Mouse (Mus musculus): ENCODE measurements around the gene Rbm10. TPM values are rescaled to one million over a fixed set of nuclear protein-coding genes. Genes with fewer than 3 reads are reported as not detected.

Rbm10 gene
- polyA plus RNA-seq, 1 experiment from 2014 or later, result 55.6 TPM

DNA sequence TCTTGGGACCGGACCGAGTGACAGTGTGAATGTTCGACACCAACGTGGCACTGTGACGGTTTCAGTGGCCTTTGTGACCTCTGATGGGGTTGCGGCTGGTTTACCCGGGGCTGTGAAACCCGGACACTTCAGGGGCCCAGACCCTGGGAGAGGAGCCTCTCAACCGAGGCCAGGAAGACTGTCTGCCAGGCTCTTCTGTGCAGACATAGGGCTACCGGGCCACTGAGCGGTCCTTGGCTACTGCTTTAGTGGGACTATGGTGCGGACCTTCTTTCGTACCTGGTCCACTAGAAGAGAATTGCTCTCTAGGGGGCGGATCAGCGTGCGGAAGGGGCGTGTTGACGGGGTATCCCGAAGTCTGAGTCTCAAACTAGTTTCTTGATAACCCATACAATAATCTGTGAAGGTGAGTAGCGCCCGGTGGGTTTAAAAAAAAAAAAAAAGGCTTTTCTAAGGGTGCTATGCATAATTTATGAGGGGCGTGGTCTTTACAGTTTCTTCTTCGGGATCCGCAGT lies 41.6 kb downstream of the Rbm10 start:
- H3K36me3 ChIP-seq, result no peaks in the 10 kb centered on the region
- no peak for ATAC-seq (ENCODE audit: insufficient number of reproducible peaks, low FRiP score, low TSS enrichment, low read depth)
- no peaks in the 10 kb centered on the region for H3K27me3 ChIP-seq
- H3K27ac ChIP-seq, result peak overlapping the region; percentile 80; the same call in 1 of the 2 replicates
- peak overlapping the region; percentile 31; the same call in 1 of the 2 replicates for H3K9ac ChIP-seq
- peak overlapping the region; percentile 50 for H3K4me3 ChIP-seq
- 20% methylated on average over 24 of the region's 24 CpGs for WGBS
- no peaks in the 10 kb centered on the region for H3K4me1 ChIP-seq
- no peaks in the 10 kb centered on the region for H3K9me3 ChIP-seq
- peak overlapping the region; percentile 66 for H3K4me2 ChIP-seq

DNA sequence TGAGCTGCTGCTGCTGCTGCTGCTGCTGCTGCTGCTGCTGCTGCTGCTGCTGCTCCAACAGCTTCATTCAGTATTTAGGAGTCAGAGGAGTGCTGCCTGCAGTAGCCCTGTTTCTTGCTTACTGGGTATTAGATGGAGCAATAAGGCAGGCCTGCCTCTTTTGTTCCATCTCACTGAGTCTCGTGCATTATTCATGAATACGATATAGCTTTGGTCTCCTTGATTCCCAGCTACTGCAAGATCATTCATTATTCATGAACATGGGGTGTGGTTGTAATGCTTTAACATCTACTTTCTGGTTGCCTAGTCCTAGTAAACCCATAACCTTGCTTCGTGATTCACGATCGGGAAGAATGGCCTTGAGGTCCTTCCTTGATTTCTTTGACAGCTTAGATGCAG lies 45.0 kb downstream of the Rbm10 start:
- Histone ChIP-seq H3K4me1 (0 out of 2 replicates have a peak, but pooled peaks cover 2% of the 10 kb centered on the region), H3K27ac (no peak overlapping the region), H3K9ac (no peak overlapping the region), H3K4me2 (no peak overlapping the region), H3K27me3 (no peaks in the 10 kb centered on the region), H3K4me3 (no peak overlapping the region), H3K9me3 (no peaks in the 10 kb centered on the region), H3K36me3 (peaks cover 4% of the 10 kb centered on the region; the same call in 1 of the 2 replicates)
- ATAC-seq (ENCODE audit: insufficient number of reproducible peaks, low FRiP score, low TSS enrichment, low read depth), result no peak
- 26% methylated on average over 5 of the region's 5 CpGs for WGBS

DNA sequence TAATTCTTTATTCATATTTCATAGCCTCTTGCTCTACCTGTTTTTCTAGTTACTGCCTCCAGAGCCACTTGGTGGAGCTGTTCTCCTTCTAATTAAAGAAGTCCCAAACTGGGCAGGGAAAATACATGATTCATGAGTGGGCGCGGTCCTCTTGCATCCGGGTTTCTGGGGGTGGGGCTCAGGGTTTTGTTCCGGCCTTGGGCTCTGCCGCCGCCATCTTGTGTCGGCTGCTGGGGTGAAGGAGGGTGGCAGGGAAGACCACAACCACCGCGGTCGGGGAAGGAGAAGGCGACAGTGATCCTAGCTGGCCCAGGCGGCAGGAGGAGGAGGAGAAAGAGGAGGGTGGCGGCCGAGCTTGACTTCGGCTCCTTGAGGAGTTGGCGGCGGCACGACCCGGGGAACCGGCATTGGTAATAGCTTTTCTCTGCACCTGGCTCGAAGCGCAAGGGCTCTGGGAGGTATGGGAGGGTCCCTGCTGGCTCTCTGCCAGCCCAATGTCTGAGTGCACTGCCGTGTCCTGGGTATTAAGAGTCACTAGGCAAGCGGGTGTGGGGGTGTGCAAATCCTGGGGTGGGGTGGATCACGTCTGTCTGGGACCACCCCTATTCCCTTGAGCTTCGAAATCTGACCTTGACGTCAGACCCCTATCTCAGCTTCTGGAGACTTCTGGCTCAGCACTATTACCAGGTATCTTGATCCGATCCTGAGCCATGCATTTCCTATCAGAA lies 45.6 kb downstream of the Rbm10 start:
- WGBS, result 23% methylated on average over 26 of the region's 28 CpGs
- peak overlapping the region; percentile 35 for H3K4me2 ChIP-seq
- peaks cover 6% of the 10 kb centered on the region; the same call in 1 of the 2 replicates for H3K36me3 ChIP-seq
- peak; percentile 78 for ATAC-seq (ENCODE audit: insufficient number of reproducible peaks, low FRiP score, low TSS enrichment, low read depth)
- peak overlapping the region; percentile 60 for H3K4me3 ChIP-seq
- H3K4me1 ChIP-seq, result 0 out of 2 replicates have a peak, but pooled peaks cover 2% of the 10 kb centered on the region
- H3K27ac ChIP-seq, result peak overlapping the region; percentile 83
- H3K9me3 ChIP-seq, result no peaks in the 10 kb centered on the region
- peak overlapping the region; percentile 54 for H3K9ac ChIP-seq
- no peaks in the 10 kb centered on the region for H3K27me3 ChIP-seq

DNA sequence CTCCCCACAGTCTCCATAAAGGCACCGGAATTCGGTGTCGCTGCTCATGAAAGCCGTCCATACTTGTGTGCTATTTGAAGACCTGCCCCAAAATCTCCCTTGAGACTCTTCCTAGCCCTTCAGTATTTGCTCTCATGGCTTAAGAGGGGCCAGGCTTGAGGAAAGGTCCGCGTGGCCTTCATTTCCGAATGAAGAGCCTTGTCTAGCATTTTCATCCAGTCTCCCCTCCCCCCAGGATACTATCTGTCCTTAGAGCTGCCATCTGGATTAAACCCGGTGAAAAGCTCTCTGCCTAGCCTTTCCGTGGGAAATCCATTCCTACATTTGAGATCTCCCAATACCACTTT lies 46.1 kb downstream of the Rbm10 start:
- Histone ChIP-seq H3K9me3 (no peaks in the 10 kb centered on the region), H3K4me1 (0 out of 2 replicates have a peak, but pooled peaks cover 2% of the 10 kb centered on the region), H3K27me3 (no peaks in the 10 kb centered on the region), H3K36me3 (peaks cover 10% of the 10 kb centered on the region; the same call in 1 of the 2 replicates), H3K4me2 (peak overlapping the region; percentile 35), H3K4me3 (peak overlapping the region; percentile 60), H3K27ac (peak overlapping the region; percentile 83; the same call in 1 of the 2 replicates), H3K9ac (peak overlapping the region; percentile 54)
- ATAC-seq (ENCODE audit: insufficient number of reproducible peaks, low FRiP score, low TSS enrichment, low read depth), result no peak
- 15% methylated on average over 9 of the region's 9 CpGs for WGBS

DNA sequence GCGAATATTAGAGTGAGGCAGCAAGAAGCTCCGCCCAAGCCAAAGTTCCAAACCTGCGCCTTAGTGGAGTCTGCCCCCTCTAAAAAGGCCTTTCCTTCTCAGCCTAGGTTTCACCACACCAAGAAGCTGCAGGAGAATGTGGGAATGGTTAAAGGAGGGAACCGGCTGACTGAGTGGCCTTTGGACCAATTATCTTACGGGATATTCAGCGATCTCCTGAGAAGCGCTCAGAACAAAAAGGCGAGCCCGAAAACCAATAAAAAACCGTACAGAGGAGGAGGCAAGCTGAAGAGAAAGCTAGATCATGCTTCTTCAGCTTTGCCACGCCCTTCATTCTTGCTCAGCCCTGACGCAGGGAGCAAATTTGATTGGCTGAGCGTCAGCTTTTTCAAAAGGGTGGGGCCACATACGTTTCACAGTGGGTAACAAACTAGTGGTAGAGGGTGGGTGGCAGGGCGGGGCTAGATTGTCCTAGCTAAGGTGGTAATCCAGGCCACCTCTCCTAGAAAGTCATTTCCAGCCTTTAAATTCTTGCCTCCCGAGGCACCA lies 70.3 kb downstream of the Rbm10 start, which contains the start of gene Cdk16:
Cdk16 (plus strand) TSS at position 436 of the 549 bp plus-strand sequence.
- H3K4me2 ChIP-seq, result peak within 1 kb of the TSS; percentile 60
- H3K4me1 ChIP-seq, result peaks cover 14% of the 10 kb centered on the region
- H3K27ac ChIP-seq, result peak within 1 kb of the TSS; percentile 93
- H3K27me3 ChIP-seq, result no peaks in the 10 kb centered on the region
- peak within 1 kb of the TSS; percentile 64 for H3K9ac ChIP-seq
- H3K36me3 ChIP-seq, result peaks cover 10% of the 10 kb centered on the region
- H3K4me3 ChIP-seq, result peak within 1 kb of the TSS; percentile 59
- peak; percentile 91 for ATAC-seq (ENCODE audit: insufficient number of reproducible peaks, low FRiP score, low TSS enrichment, low read depth)
- H3K9me3 ChIP-seq, result no peaks in the 10 kb centered on the region
- WGBS, result 24% methylated on average over 16 of the region's 16 CpGs

DNA sequence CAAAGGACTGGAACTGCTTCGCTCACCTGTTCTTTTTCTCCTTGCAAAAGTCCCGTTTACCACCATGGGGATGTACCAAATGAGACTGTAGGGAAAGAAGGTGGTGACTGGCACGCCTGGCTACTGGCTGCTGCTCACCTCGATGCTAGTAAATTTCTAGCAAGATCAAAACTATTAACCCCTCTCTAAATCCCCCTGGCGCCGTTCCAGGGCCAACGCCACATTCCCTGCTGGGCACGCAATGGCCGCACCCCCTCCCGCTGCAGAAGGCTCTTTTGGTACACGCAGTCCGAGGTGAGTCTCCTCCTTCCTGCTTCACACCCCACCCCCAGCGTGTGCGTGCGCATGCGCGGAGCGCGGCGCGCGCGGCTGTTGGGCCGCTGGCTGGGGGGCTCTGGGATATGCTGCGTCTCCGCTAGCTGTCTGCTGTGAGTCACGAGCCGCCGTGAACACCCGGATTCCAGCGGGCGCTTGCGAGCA lies 70.8 kb downstream of the Rbm10 start:
- H3K4me2 ChIP-seq, result peak overlapping the region; percentile 60
- H3K4me1 ChIP-seq, result peaks cover 14% of the 10 kb centered on the region
- no peaks in the 10 kb centered on the region for H3K9me3 ChIP-seq
- ATAC-seq (ENCODE audit: insufficient number of reproducible peaks, low FRiP score, low TSS enrichment, low read depth), result peak; percentile 89
- peak overlapping the region; percentile 93 for H3K27ac ChIP-seq
- peak overlapping the region; percentile 64 for H3K9ac ChIP-seq
- H3K36me3 ChIP-seq, result peaks cover 10% of the 10 kb centered on the region
- peak overlapping the region; percentile 59 for H3K4me3 ChIP-seq
- H3K27me3 ChIP-seq, result no peaks in the 10 kb centered on the region
- WGBS, result 22% methylated on average over 31 of the region's 33 CpGs

DNA sequence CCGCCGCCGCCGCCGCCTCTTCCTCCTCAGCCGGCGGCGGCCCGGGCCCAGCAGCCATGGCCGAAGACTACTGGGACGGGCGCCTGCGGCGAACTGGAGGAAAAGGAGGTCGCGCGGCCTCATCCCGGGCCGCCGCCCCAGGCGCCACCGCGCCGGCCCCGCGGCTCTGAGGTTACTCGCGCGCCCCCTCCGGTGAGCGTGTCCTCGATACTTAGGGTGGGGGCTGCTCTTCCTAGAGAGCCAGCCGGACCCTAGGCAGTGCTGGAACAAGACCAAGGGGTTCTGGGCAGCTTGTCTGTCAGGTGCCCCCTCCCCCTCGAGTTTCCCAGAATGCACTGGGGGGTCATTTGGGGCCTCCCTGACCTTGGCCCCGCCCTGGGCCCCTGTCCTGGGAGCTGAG lies 71.3 kb downstream of the Rbm10 start:
- H3K9me3 ChIP-seq, result no peaks in the 10 kb centered on the region
- H3K4me1 ChIP-seq, result peaks cover 14% of the 10 kb centered on the region
- WGBS, result 2% methylated on average over 20 of the region's 35 CpGs
- no peaks in the 10 kb centered on the region for H3K27me3 ChIP-seq
- H3K27ac ChIP-seq, result peak overlapping the region; percentile 93
- 0 out of 2 replicates have a peak, but pooled peaks have one; percentile 22 for ATAC-seq (ENCODE audit: insufficient number of reproducible peaks, low FRiP score, low TSS enrichment, low read depth)
- H3K4me3 ChIP-seq, result peak overlapping the region; percentile 59
- H3K4me2 ChIP-seq, result peak overlapping the region; percentile 60
- H3K36me3 ChIP-seq, result peaks cover 10% of the 10 kb centered on the region; the same call in 1 of the 2 replicates
- H3K9ac ChIP-seq, result peak overlapping the region; percentile 64

DNA sequence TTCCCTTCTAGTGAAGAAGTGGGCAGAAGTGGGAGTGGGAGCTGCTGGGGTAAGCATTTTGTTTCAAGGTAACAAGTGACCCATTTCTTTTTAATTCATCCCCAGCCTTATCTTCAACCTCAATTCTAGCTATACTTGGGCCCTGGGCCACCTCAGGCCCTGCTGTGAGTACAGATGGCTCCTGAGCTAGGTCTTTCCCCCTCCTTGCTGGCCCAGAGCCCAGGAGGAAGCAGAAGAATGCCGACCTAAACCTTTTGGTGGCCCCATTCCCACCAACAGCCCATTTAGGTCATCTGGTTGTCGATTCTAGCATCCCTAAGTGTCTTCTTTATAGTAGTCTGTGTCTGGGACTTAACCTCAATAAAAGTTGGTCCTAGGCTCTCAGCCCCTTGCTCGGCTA lies 74.3 kb downstream of the Rbm10 start:
- Histone ChIP-seq H3K4me3 (no peak overlapping the region), H3K9ac (no peak overlapping the region), H3K9me3 (no peaks in the 10 kb centered on the region), H3K27ac (no peak overlapping the region), H3K4me2 (no peak overlapping the region), H3K27me3 (no peaks in the 10 kb centered on the region), H3K36me3 (peaks cover 35% of the 10 kb centered on the region), H3K4me1 (peaks cover 14% of the 10 kb centered on the region)
- WGBS, result 67% methylated on average over 3 of the region's 3 CpGs
- ATAC-seq (ENCODE audit: insufficient number of reproducible peaks, low FRiP score, low TSS enrichment, low read depth), result no peak

DNA sequence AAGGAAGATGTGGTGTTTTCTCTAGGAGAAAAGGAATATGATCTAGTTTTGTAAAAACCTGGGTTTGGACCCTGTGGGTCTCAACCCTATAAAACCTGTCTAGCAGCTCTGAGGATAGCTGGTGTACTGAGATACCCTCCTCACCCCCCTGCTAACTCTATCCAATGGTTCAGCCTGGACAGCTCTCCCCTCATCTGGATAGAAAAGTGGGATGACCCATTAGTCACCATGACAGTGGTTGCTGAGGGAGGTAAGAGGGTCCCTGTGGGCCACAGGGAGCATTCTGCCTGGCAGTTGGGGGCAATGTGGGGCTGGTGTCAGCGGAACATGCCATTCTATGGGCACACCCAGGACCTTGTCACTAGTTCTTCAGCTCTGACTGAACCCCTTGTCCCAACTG lies 75.3 kb downstream of the Rbm10 start:
- H3K27ac ChIP-seq, result no peak overlapping the region
- no peak overlapping the region for H3K9ac ChIP-seq
- H3K36me3 ChIP-seq, result peaks cover 43% of the 10 kb centered on the region
- peaks cover 14% of the 10 kb centered on the region; the same call in 1 of the 2 replicates for H3K4me1 ChIP-seq
- no peaks in the 10 kb centered on the region for H3K9me3 ChIP-seq
- WGBS, result 95% methylated on average over 1 of the region's 1 CpGs
- no peaks in the 10 kb centered on the region for H3K27me3 ChIP-seq
- no peak for ATAC-seq (ENCODE audit: insufficient number of reproducible peaks, low FRiP score, low TSS enrichment, low read depth)
- H3K4me3 ChIP-seq, result no peak overlapping the region
- no peak overlapping the region for H3K4me2 ChIP-seq

DNA sequence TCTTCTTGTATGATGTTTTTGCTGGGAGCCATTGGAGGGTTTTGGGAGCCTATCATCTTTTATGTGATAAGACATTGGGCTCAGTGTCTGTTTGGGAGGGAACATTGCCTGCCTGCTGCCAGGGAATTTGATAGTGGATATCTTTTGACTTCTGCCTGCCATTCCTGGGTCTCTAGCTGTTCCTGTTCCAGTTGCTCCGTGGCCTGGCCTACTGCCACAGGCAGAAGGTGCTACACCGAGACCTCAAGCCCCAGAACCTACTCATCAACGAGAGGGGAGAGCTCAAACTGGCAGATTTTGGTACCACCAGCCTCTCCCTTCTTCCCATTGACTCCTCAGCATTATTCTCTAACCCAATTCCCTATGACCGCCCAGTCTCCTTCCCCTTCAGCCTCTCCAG lies 78.5 kb downstream of the Rbm10 start:
- Histone ChIP-seq H3K27ac (no peak overlapping the region), H3K4me2 (no peak overlapping the region), H3K4me1 (0 out of 2 replicates have a peak, but pooled peaks cover 3% of the 10 kb centered on the region), H3K9ac (no peak overlapping the region), H3K27me3 (no peaks in the 10 kb centered on the region), H3K4me3 (no peak overlapping the region), H3K9me3 (no peaks in the 10 kb centered on the region), H3K36me3 (peaks cover 57% of the 10 kb centered on the region)
- WGBS, result 87% methylated on average over 4 of the region's 4 CpGs
- ATAC-seq (ENCODE audit: insufficient number of reproducible peaks, low FRiP score, low TSS enrichment, low read depth), result no peak
